Mouse (Mus musculus) Patski (cell line): Measurements from ENCODE around the gene Itga8. TPM values are rescaled to one million over a fixed set of nuclear protein-coding genes. Genes with fewer than 3 reads are reported as not detected.

Experiments used
- ATAC-seq: fragments of 100-300 bp; one replicate; pipeline ENCODE4 v1.8.0; 2021
- CTCF ChIA-PET: fragments of 350-600 bp; sonication (Branson Sonifier 250); formaldehyde crosslinking; loops from one replicate; lab custom pipeline; 2022; ENCODE audit warnings: inconsistent platforms; lab: Charles Lee
- POLR2A ChIA-PET: fragments of 350-600 bp; sonication (Branson Sonifier 250); formaldehyde crosslinking; loops from one replicate; lab custom pipeline; 2022; ENCODE audit warnings: antibody characterized with exemption, inconsistent platforms; lab: Charles Lee
- DNase-seq: peaks from one replicate; pipeline ENCODE4 v3.0.0-alpha.2; 2011; ENCODE audit warnings: low read depth, low spot score
- H3K27me3 ChIP-seq: fragments of 371-371 bp; one replicate; pipeline ENCODE4 v1.5.1; 2021
- CTCF ChIP-seq: fragments of 100-300 bp; IDR thresholded peaks from one replicate; pipeline ENCODE4 v1.5.1; 2021
- in situ Hi-C: fragments of 300-500 bp; cut with MboI; formaldehyde crosslinking; loops from 3 replicates; pipeline ENCODE4 v1.11.1; 2018; ENCODE audit warnings: low pct_unique_long_range_greater_than_20kb, mixed read lengths
- polyA plus RNA-seq: library from polyadenylated mRNA; unstranded; gene quantifications from one replicate; pipeline ENCODE4 v1.2.3, GENCODE M21; 2021

Itga8 gene
- polyA plus RNA-seq, 1 experiment from 2014 or later: not detected

- ChIA-PET CTCF (no interaction called here), POLR2A (no interaction called here)
- ATAC-seq: no peak
- TF ChIP-seq CTCF: no peak
- no peaks in the 10 kb centered on the region for H3K27me3 ChIP-seq
- DNase-seq: no peak
- in situ Hi-C loops: no loop called here
Observed at GRCm38 (mm10) chr2:12090993-12091392, 210.7 kb downstream of the Itga8 start.

DNA sequence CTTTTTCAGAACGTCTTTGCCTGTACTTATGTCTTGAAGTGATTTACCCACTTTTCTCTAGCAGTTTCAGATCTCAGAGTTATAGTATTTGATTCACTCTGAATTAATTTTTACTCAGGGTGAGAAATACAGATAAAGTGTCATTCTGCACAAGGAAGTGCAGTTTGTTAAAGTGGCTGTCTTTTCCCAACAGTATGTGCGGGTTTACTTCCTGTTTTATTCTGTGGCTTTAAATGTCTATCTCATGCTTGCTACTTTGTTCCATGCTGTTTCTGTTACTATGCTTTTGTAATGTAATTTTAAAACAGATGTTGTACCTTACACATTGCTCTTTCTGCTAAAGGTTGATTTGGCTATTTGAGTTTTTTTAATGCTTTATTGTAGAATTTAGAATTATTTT lies 216.2 kb downstream of the Itga8 start:
- DNase-seq: no peak
- CTCF ChIA-PET: no interaction called here
- in situ Hi-C loops: no loop called here
- no peak for TF ChIP-seq CTCF
- ATAC-seq: no peak
- H3K27me3 ChIP-seq: no peaks in the 10 kb centered on the region
- POLR2A ChIA-PET: no interaction called here

DNA sequence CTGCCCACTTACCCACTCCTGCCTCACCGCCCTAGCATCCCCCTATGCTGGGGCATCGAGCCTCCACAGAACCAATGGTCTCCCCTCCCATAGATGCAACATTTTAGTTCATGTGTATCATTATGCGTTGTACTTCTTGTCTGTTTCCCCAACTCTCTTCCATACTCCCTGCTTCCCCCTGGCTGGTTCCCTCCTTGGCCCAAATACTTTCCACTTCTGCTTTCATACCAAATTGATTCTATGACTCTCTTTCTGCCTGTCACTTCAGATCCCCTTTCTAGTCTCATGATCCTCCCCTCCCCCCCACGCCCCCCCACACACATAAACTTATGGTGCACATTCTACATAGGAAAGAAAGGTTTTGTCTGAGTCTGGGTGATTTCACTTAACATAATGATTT lies 217.4 kb downstream of the Itga8 start:
- ChIA-PET POLR2A (no interaction called here), CTCF (no interaction called here)
- in situ Hi-C loops: no loop called here
- H3K27me3 ChIP-seq: no peaks in the 10 kb centered on the region
- ATAC-seq (no peak), DNase-seq (no peak)
- TF ChIP-seq CTCF: no peak

DNA sequence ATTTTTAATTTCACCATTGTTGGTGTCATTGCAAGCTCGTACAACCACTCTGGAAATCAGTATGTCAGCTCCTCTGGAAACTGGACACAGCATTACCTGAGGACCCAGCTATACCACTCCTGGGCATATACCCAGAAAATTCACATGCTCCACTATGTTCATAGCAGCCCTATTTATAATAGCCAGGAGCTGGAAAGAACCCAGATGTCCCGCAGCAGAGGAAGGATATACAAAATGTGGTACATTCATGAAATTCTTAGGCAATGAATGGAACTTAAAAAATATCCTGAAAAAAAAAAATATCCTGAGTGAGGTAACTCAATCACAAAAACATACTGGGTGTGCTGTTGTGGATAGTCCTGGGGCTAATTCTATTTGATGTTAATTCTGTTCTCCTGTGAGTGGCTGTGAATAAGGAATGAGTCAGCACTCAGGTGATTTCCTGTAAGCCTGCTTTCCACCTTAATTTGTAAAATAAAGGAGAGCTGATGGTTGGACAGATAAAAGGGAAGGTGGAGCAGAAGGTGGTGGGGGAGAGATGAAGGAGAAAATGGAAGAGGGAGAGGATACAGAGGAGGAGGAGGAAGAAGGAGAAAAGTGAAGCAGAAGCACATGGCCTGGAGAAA lies 224.3 kb downstream of the Itga8 start:
- in situ Hi-C loops: no loop called here
- ATAC-seq: no peak
- ChIA-PET POLR2A (no interaction called here), CTCF (no interaction called here)
- TF ChIP-seq CTCF: no peak
- DNase-seq: no peak
- no peaks in the 10 kb centered on the region for H3K27me3 ChIP-seq

- DNase-seq: no peak
- no peaks in the 10 kb centered on the region for H3K27me3 ChIP-seq
- no peak for ATAC-seq
- in situ Hi-C loops: no loop called here
- POLR2A ChIA-PET: no interaction called here
- CTCF ChIA-PET: interaction anchor here (1.5 kb wide), 1 partner anchor 65 kb away, joined by 4 read pairs; no protein-coding TSS in a partner anchor
- TF ChIP-seq CTCF: no peak
Observed at GRCm38 (mm10) chr2:12065669-12066399, 235.9 kb downstream of the Itga8 start.

GRCm38 (mm10) chr2:12060034-12060723 lies 241.5 kb downstream of the Itga8 start:
- no peak for ATAC-seq
- CTCF ChIA-PET: no interaction called here
- POLR2A ChIA-PET: no interaction called here
- no peak for DNase-seq
- in situ Hi-C loops: no loop called here
- no peak for TF ChIP-seq CTCF
- H3K27me3 ChIP-seq: no peaks in the 10 kb centered on the region

Other genes starting within 250 kb of the Itga8 start
- 44.1 TPM for gene Mindy3, start 117.5 kb upstream of the Itga8 start, polyA plus RNA-seq